Mouse (Mus musculus): ENCODE results near the gene Fchsd2.

DNA sequence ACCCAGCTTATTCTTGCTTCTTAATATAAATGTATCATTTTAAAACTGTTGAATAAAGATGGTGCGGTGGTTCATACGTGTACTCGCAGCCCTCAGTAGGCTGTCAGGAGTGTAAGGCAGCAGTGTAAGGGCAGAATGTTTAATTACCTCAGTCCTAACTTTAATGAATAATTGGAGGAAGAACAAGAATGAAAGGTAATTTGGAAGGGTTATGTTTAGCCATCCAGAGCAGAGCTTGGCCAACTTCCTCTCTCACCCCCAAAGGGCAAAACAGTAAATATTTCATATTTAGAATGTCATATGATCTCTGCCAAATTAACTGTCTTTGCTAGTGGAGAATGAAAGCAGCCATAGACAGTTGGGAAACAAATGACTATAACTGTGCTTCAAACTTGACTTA, 62.6 kb downstream of the Fchsd2 start:
- no peak for TF ChIP-seq CTCF (IDR thresholded peaks at IDR 0.05; ENCODE audit: low read depth, low read length)
- TF ChIP-seq EP300 (IDR thresholded peaks at IDR 0.05; ENCODE audit: insufficient read depth, low read depth, low read length) = no peak
- no peak for TF ChIP-seq POLR2A (IDR thresholded peaks at IDR 0.05; ENCODE audit: insufficient read depth, low read length)
